Mouse (Mus musculus) heart, embryonic 11.5 days (tissue): Measurements from ENCODE around the gene Gm43552. TPM values are rescaled to one million over a fixed set of nuclear protein-coding genes. Genes with fewer than 3 reads are reported as not detected.

ENCODE experiments used
- ATAC-seq: fragments of 200-750 bp; cut with Nextera tagmentation; replicated peaks from 2 replicates; pipeline ENCODE4 v1.8.0; 2017; ENCODE audit warnings: moderate library complexity; ENCODE audit not compliant: insufficient number of reproducible peaks, low FRiP score, low TSS enrichment
- H3K27ac ChIP-seq: fragments of 300-500 bp; sonication (generic); 2 replicates; pipeline ENCODE4 v1.5.1; 2014; ENCODE audit warnings: mild to moderate bottlenecking, low read depth, low read length
- H3K27me3 ChIP-seq: fragments of 300-500 bp; sonication (generic); 2 replicates; pipeline ENCODE4 v1.6.1; 2014; ENCODE audit warnings: mild to moderate bottlenecking, low read length, mixed read lengths; ENCODE audit not compliant: control insufficient read depth, insufficient read depth
- H3K36me3 ChIP-seq: fragments of 300-500 bp; sonication (generic); 2 replicates; pipeline ENCODE4 v1.6.1; 2014; ENCODE audit warnings: mild to moderate bottlenecking, low read length, moderate library complexity, mixed read lengths; ENCODE audit not compliant: control insufficient read depth, insufficient read depth
- H3K4me1 ChIP-seq: fragments of 300-500 bp; sonication (generic); 2 replicates; pipeline ENCODE4 v1.6.1; 2014; ENCODE audit warnings: low read length; ENCODE audit not compliant: control insufficient read depth, insufficient read depth
- H3K4me2 ChIP-seq: fragments of 300-500 bp; sonication (generic); 2 replicates; pipeline ENCODE4 v1.6.1; 2014; ENCODE audit warnings: mild to moderate bottlenecking, moderate library complexity
- H3K4me3 ChIP-seq: fragments of 300-500 bp; sonication (generic); 2 replicates; pipeline ENCODE4 v1.5.1; 2014; ENCODE audit warnings: low read depth, low read length
- H3K9ac ChIP-seq: fragments of 300-500 bp; sonication (generic); 2 replicates; pipeline ENCODE4 v1.6.1; 2014; ENCODE audit warnings: mild to moderate bottlenecking, low read depth, low read length, moderate library complexity
- H3K9me3 ChIP-seq: fragments of 300-500 bp; sonication (generic); replicated peaks from 2 replicates; pipeline ENCODE4 v1.6.1; 2016; ENCODE audit warnings: low read length; ENCODE audit not compliant: control insufficient read depth
- WGBS: fragments of 180-500 bp; shearing (Covaris S2); extraction: QIAGEN DNeasy Blood & Tissue Kit; methylation state at CpG from one replicate; pipeline ENCODE4 v1.1.7; 2014; ENCODE audit not compliant: insufficient replicate concordance; 5-methylcytosine and 5-hydroxymethylcytosine counted together
- polyA plus RNA-seq: library from polyadenylated mRNA; unstranded; fragments of >200 nt; fragmentation: Nextera tagmentation; extraction: Ambion mirVana; gene quantifications from 2 replicates; pipeline ENCODE4 v1.2.1, GENCODE M21; 2014

Gene Gm43552
- polyA plus RNA-seq, 1 experiment from 2014 or later, result not detected

DNA sequence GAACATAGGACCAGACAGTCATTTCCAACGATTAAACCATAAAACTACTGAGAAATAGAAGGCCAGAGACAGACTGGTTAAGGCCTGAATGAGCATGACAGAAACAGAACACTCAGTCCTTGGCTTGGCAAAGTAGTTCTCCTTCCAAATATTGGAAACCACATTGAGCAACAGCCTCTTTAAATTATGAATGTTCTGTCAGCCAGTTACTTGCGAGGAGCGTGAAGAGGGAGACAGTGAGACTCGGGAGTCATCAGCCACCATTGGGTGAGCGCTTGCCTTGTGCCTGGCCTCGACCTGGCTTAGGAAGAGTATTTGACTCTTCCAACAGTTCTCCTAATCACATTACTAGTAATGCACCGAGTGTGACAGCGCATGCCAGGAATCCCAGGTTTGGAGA lies 15.8 kb upstream of the Gm43552 start:
- H3K27me3 ChIP-seq, result no peaks in the 10 kb centered on the region
- no peak overlapping the region for H3K27ac ChIP-seq
- H3K4me1 ChIP-seq, result no peaks in the 10 kb centered on the region
- no peak overlapping the region for H3K9ac ChIP-seq
- no peak for ATAC-seq
- H3K9me3 ChIP-seq, result no peaks in the 10 kb centered on the region
- H3K4me3 ChIP-seq, result no peak overlapping the region
- H3K4me2 ChIP-seq, result no peak overlapping the region
- WGBS, result 72% methylated on average over 8 of the region's 8 CpGs
- no peaks in the 10 kb centered on the region for H3K36me3 ChIP-seq

DNA sequence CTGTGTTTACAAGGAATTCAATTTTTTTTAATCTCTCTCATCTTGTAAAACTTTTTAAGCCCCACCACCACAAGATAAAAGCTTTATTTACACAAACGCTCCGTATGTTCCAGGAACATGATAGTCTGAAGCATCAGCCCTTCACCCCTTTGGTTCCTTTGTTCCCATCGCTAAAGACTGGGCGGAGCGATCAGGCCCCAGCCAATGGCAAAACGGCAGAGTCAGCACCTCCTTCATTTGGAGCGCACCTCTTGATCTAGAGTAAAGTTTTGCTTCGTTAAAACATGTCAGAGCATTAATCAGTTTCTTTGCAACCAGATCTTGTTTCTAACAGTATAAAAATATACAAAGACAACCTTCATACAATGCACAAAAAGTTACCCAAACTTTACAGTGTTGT lies 13.2 kb upstream of the Gm43552 start:
- no peak for ATAC-seq
- Histone ChIP-seq H3K4me3 (no peak overlapping the region), H3K4me1 (no peaks in the 10 kb centered on the region), H3K9me3 (no peaks in the 10 kb centered on the region), H3K36me3 (no peaks in the 10 kb centered on the region), H3K9ac (no peak overlapping the region), H3K27ac (no peak overlapping the region), H3K4me2 (peak overlapping the region; percentile 17), H3K27me3 (no peaks in the 10 kb centered on the region)
- 6% methylated on average over 8 of the region's 8 CpGs for WGBS

DNA sequence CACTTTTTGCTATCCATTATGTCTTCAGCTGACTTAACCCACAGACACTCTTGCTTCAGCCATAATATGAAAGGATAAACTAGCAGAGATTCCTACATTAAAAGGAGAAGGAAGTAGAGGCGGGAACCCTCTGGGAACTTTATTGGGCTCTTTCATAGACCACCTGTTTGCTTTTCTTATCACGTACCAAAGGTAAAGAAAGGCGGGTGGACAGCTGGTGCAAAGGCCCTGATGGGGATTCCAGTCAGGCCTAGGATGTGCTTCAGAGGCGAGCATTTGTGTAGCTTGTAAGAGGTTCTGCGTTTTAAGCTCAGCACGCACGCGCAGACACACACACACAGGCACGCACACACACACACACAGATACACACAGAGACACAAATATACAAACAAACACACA lies 8.8 kb upstream of the Gm43552 start:
- Histone ChIP-seq H3K9ac (no peak overlapping the region), H3K4me1 (no peaks in the 10 kb centered on the region), H3K27ac (no peak overlapping the region), H3K9me3 (no peaks in the 10 kb centered on the region), H3K4me2 (no peak overlapping the region), H3K4me3 (no peak overlapping the region), H3K27me3 (no peaks in the 10 kb centered on the region), H3K36me3 (no peaks in the 10 kb centered on the region)
- ATAC-seq, result no peak
- WGBS, result 88% methylated on average over 9 of the region's 9 CpGs

DNA sequence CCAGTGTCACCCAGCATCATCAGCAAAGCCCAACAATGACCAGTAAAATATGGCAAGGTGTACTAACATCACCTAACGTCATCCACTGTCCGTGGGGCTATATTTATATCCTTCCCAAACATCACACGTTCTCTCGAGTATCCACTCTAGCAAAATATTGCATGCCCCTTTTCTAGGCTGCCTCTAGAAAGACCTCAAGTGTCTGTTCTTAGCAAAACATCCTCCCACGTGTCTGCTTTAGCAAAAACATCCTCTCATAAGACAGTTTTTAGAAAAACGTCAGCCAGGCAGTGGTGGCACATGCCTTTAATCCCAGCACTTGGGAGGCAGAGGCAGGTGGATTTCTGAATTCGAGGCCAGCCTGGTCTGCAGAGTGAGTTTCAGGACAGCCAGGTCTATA lies 7.6 kb upstream of the Gm43552 start:
- no peak overlapping the region for H3K4me2 ChIP-seq
- no peak for ATAC-seq
- WGBS, result 75% methylated on average over 7 of the region's 7 CpGs

DNA sequence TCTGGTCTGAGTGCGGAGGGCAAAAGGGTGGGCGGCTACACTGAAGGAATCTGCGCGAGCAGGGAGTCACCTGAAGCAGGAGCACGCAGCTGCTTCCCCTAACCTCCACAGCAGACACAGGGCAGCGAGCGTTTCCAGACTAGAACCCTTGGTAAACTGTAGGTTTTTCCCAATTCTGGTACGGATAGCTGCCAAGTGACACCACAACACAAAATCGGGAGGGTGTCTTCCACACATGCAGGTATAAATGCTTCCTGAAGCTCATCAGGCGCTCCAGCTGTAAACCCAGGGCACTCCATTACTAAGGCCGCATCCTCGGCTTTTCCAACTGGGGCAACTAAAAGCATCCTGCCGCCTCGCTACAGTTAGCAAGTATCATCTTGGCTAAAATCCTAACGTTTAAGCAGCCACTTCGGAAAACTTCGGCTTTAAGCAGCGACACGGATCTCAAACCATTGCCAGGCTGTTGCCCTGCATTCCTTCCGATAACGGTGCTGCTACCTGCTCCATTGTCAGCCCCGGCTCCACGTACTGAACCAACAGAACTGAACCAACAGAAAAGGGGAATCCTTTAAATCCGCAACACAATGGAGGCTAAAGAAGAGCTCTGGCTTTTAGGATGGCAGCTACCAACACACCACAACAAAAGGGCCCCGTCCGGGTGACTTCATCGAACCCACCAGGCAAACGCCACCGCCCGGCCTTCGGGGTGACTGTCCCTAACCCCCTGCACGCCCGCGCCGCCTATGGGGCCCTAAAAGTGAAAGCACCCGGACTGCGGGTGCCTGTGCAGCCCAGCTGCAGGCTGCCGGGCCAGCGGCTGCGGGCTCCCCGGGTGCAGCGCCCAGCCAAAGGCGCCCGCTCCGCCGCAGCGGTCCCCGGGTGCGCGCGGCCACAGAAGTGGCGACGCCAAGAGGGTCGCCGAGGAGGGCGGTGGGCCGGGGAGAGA lies 592 bp downstream of the Gm43552 start:
- Histone ChIP-seq H3K4me3 (peak overlapping the region; percentile 84), H3K36me3 (no peaks in the 10 kb centered on the region), H3K9ac (peak overlapping the region; percentile 95), H3K4me1 (peaks cover 17% of the 10 kb centered on the region), H3K27me3 (no peaks in the 10 kb centered on the region), H3K27ac (peak overlapping the region; percentile 96), H3K9me3 (no peaks in the 10 kb centered on the region), H3K4me2 (peak overlapping the region; percentile 83)
- under 1% methylated on average over 54 of the region's 57 CpGs for WGBS
- ATAC-seq, result peak; percentile 84

More for the DNA sequence above, 7.6 kb upstream of the Gm43552 start:
- Histone ChIP-seq H3K27ac (no peak overlapping the region), H3K4me1 (no peaks in the 10 kb centered on the region), H3K4me3 (no peak overlapping the region), H3K36me3 (no peaks in the 10 kb centered on the region), H3K27me3 (no peaks in the 10 kb centered on the region), H3K9me3 (no peaks in the 10 kb centered on the region), H3K9ac (no peak overlapping the region)

DNA sequence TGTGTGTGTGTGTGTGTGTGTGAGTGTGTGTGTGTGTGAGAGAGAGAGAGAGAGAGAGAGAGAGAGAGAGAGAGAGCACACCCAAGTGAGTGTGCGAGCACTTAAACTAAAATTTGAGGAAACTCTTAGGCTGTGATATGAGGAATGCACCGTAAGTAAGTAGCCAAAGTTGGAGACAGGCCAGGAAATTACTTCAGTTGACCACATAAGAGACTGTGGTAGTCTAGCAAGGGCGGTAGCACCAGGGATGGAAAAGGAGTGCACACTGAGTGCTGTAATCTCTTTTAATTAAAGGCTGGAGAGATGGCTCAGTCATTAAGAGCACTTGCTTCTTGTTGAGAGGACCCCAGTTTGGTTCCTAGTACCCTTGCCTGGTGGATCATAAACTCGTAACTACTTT lies 2.8 kb downstream of the Gm43552 start:
- Histone ChIP-seq H3K9ac (no peak overlapping the region), H3K4me1 (peaks cover 21% of the 10 kb centered on the region), H3K36me3 (no peaks in the 10 kb centered on the region), H3K4me2 (no peak overlapping the region), H3K27me3 (no peaks in the 10 kb centered on the region), H3K27ac (no peak overlapping the region), H3K4me3 (no peak overlapping the region), H3K9me3 (no peaks in the 10 kb centered on the region)
- WGBS, result 68% methylated on average over 4 of the region's 4 CpGs
- no peak for ATAC-seq

DNA sequence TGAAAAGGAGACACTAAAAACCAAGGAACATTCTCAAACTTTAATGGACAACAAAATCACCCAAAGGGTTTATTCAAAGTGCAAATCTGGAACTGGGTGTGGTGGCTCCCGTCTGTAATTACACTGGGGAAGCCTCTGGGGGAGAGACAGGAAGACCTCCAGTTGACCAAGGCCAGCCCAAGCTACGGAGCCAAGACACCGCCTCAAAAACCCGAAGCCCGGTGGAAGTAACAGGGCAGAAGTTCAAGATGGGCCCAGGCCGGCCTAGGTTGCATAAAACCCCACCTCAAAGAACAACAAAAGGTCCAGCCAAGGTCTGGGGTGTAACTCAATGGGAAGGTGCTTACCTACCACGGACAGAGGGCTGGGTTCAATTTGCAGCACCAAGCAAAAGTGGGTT lies 3.9 kb downstream of the Gm43552 start:
- no peak overlapping the region for H3K4me2 ChIP-seq
- H3K9me3 ChIP-seq, result no peaks in the 10 kb centered on the region
- H3K27me3 ChIP-seq, result no peaks in the 10 kb centered on the region
- H3K4me3 ChIP-seq, result no peak overlapping the region
- H3K36me3 ChIP-seq, result no peaks in the 10 kb centered on the region
- H3K9ac ChIP-seq, result no peak overlapping the region
- no peak overlapping the region for H3K27ac ChIP-seq
- ATAC-seq, result no peak
- 78% methylated on average over 7 of the region's 7 CpGs for WGBS
- H3K4me1 ChIP-seq, result peaks cover 25% of the 10 kb centered on the region

DNA sequence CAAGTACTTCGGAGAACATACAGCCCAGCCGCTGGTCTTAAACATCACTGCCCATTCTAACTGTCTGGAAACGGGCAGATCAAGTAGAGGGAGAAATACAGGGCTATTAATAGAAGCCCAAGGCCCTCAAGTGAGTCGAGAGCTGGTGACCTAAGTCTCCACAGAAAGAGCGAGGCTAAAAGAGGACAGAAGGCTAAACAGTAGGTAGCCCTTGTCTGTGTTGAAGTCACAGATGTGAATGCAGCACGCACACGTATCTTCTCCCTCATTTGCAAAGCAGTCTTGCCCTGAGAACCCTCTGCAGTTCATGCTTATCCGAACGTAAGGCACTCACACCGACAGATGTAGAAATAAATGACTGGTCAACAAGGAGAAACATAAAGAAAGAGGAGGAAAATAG lies 5.3 kb downstream of the Gm43552 start:
- no peak for ATAC-seq
- no peak overlapping the region for H3K9ac ChIP-seq
- no peaks in the 10 kb centered on the region for H3K9me3 ChIP-seq
- H3K27ac ChIP-seq, result peak overlapping the region; percentile 67
- WGBS, result 50% methylated on average over 10 of the region's 10 CpGs
- peak overlapping the region; percentile 23; the same call in 1 of the 2 replicates for H3K4me2 ChIP-seq
- no peak overlapping the region for H3K4me3 ChIP-seq
- peaks cover 28% of the 10 kb centered on the region for H3K4me1 ChIP-seq
- no peaks in the 10 kb centered on the region for H3K36me3 ChIP-seq
- no peaks in the 10 kb centered on the region for H3K27me3 ChIP-seq

DNA sequence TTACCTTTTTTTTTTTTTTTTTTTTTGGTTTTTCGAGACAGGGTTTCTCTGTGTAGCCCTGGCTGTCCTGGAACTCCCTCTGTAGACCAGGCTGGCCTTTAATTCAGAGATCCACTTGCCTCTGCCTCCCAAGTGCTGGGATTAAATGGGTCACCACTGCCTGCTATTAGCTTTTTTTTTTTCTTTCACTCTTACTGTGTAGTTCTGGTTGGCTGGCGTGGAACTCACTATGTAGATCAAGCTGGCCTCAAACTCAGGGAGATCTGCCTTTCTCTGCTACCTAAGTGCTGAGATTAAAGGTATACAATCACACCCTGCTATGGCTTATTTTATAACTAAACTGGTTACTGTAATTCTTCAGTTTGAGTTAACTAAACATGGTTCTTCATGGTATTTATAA lies 6.1 kb downstream of the Gm43552 start:
- Histone ChIP-seq H3K9ac (no peak overlapping the region), H3K4me2 (no peak overlapping the region), H3K4me1 (peaks cover 28% of the 10 kb centered on the region), H3K27me3 (no peaks in the 10 kb centered on the region), H3K4me3 (no peak overlapping the region), H3K36me3 (no peaks in the 10 kb centered on the region), H3K9me3 (no peaks in the 10 kb centered on the region), H3K27ac (no peak overlapping the region; the same call in 1 of the 2 replicates)
- ATAC-seq, result no peak
- 87% methylated on average over 2 of the region's 2 CpGs for WGBS
